Mouse (Mus musculus) adrenal gland, postnatal 4 days (tissue): ENCODE data around the gene Vmn2r117. TPM values are rescaled to one million over a fixed set of nuclear protein-coding genes. Genes with fewer than 3 reads are reported as not detected.
"Not testable (repeated sequence)": the region's sequence is repeated elsewhere in the genome, so short reads cannot be mapped to it uniquely, and the experiment has no call there.

Experiments
- DNase-seq, 2 experiments: peaks; one replicate each; pipeline ENCODE4 v3.0.0; 2021 to 2022; ENCODE audit warnings: low spot score in 2 of 2, mixed read lengths in 2 of 2
- long read RNA-seq, 2 experiments: library from polyadenylated mRNA; stranded (forward); transcript quantifications; one replicate each; pipeline ENCODE4 v2.0.0; 2021
- total RNA-seq, 2 experiments: library from RNA; stranded (reverse); gene quantifications; 2 replicates each; pipeline ENCODE4 v1.2.3; 2021

Gene Vmn2r117
- not detected for total RNA-seq
- long read RNA-seq, experiment 1: 0 reads
- long read RNA-seq, experiment 2: 0 reads

GRCm38 (mm10) chr17:23479599-23479998 lies at the start of gene Vmn2r117:
Gene Vmn2r117 (minus strand): TSS chr17:23479699.
- not testable (repeated sequence) for DNase-seq

GRCm38 (mm10) chr17:23522941-23523732 lies 43.6 kb upstream of the Vmn2r117 start:
- not testable (repeated sequence) for DNase-seq

- no peak for DNase-seq
These were observed 39.4 kb upstream of the Vmn2r117 start for GRCm38 (mm10) chr17:23518701-23519423.

- DNase-seq: no peak
These were observed 46.3 kb downstream of the Vmn2r117 start for GRCm38 (mm10) chr17:23433150-23433679.

Other genes with a start within 250 kb of the Vmn2r117 start
- gene Vmn2r114, start 167.2 kb downstream of the Vmn2r117 start, total RNA-seq: not detected
- gene Vmn2r115, start 136.0 kb downstream of the Vmn2r117 start, total RNA-seq: not detected
- gene Vmn2r116, start 95.1 kb downstream of the Vmn2r117 start, total RNA-seq: not detected
- 10 to 100 TPM in 1 of 2 experiments, 1 to 10 TPM in 1; 8.5 to 11.5 TPM for gene Zfp213, start 84.5 kb upstream of the Vmn2r117 start, total RNA-seq
- gene Zfp13, start 119.8 kb upstream of the Vmn2r117 start, total RNA-seq: 10 to 100 TPM; 27.5 to 29.7 TPM
- not detected for gene Zscan10, start 121.2 kb upstream of the Vmn2r117 start, total RNA-seq
- gene Mmp25, start 165.6 kb upstream of the Vmn2r117 start, total RNA-seq: under 1 TPM; 0.56 to 0.90 TPM
- under 1 TPM in 1 of 2 experiments, not detected in 1; 0.31 TPM for gene Bicdl2, start 180.8 kb upstream of the Vmn2r117 start, total RNA-seq
- 100 to 1,000 TPM; 132 to 134 TPM for gene Hcfc1r1, start 193.9 kb upstream of the Vmn2r117 start, total RNA-seq
- gene Thoc6, start 194.2 kb upstream of the Vmn2r117 start, total RNA-seq: 10 to 100 TPM; 26.7 to 27.5 TPM
- gene Tnfrsf12a, start 197.8 kb upstream of the Vmn2r117 start, total RNA-seq: 10 to 100 TPM; 53.2 to 53.8 TPM
- gene Cldn6, start 199.6 kb upstream of the Vmn2r117 start, total RNA-seq: 10 to 100 TPM in 1 of 2 experiments, not detected in 1; 12.1 TPM
- 1 to 10 TPM in 1 of 2 experiments, not detected in 1; 2.4 TPM for gene Cldn9, start 204.3 kb upstream of the Vmn2r117 start, total RNA-seq
- gene 1520401A03Rik, start 243.1 kb upstream of the Vmn2r117 start, total RNA-seq: 1 to 10 TPM in 1 of 2 experiments, under 1 TPM in 1; 0.99 to 1.3 TPM
- gene Pkmyt1, start 246.6 kb upstream of the Vmn2r117 start, total RNA-seq: 10 to 100 TPM; 20.0 to 22.4 TPM